ENCODE assay signal across 8 mouse cellular contexts in genomic region chr8:107824640-107825039, GRCm38 (mm10).
DNase-seq lines count a peak whose midpoint lies in the region; ATAC-seq lines count a peak whose summit lies in the region.

No protein-coding gene starts in this region.

- H3K4me1 ChIP-seq in heart, embryonic 14.5 days (ENCODE audit: control insufficient read depth in 2 of 2, insufficient read depth in 2 of 2, low read length in 2 of 2) = peaks cover 0 to 5% of the 10 kb centered on the region in 2 experiments; a peak in 2 of 4 replicates
- H3K4me1 ChIP-seq in forebrain, embryonic 11.5 days (replicated peaks; ENCODE audit: control insufficient read depth, insufficient read depth, low read length) = peaks cover 16% of the 10 kb centered on the region
- H3K4me1 ChIP-seq in limb, embryonic 13.5 days = peaks cover 49% of the 10 kb centered on the region
- H3K4me1 ChIP-seq in stomach, embryonic 16.5 days (ENCODE audit: control insufficient read depth, insufficient read depth, low read length) = peaks cover 5% of the 10 kb centered on the region; the same call in 1 of the 2 replicates

- no peak overlapping the region for H3K9ac ChIP-seq in heart, embryonic 14.5 days (ENCODE audit: low read length)
- H3K9ac ChIP-seq in forebrain, embryonic 11.5 days (ENCODE audit: low read length) = peak overlapping the region; percentile 57
- H3K9ac ChIP-seq in limb, embryonic 13.5 days = peak overlapping the region; percentile 27
- peak overlapping the region; percentile 43 for H3K9ac ChIP-seq in stomach, embryonic 16.5 days (ENCODE audit: low read length)

- no peaks in the 10 kb centered on the region for H3K9me3 ChIP-seq in heart, embryonic 14.5 days (ENCODE audit: control insufficient read depth, low read length)
- H3K9me3 ChIP-seq in forebrain, embryonic 11.5 days (ENCODE audit: control insufficient read depth, low read length) = no peaks in the 10 kb centered on the region
- no peaks in the 10 kb centered on the region for H3K9me3 ChIP-seq in limb, embryonic 13.5 days
- no peaks in the 10 kb centered on the region for H3K9me3 ChIP-seq in stomach, embryonic 16.5 days (replicated peaks; ENCODE audit: control insufficient read depth, low read length)

- no peak overlapping the region for H3K27ac ChIP-seq in heart, embryonic 14.5 days (replicated peaks in 1 of 2; ENCODE audit: control insufficient read depth in 1 of 2, insufficient read depth in 1 of 2, low read depth in 2 of 2, low read length in 2 of 2)
- H3K27ac ChIP-seq in forebrain, embryonic 11.5 days (ENCODE audit: low read depth, low read length) = peak overlapping the region; percentile 25; the same call in 1 of the 2 replicates
- peak overlapping the region; percentile 73; the same call in 1 of the 2 replicates for H3K27ac ChIP-seq in limb, embryonic 13.5 days
- no peak overlapping the region for H3K27ac ChIP-seq in stomach, embryonic 16.5 days (ENCODE audit: low read length)

- peak overlapping the region; percentile 17 to 28; a peak in 3 of 4 replicates for H3K4me3 ChIP-seq in heart, embryonic 14.5 days (ENCODE audit: control insufficient read depth in 1 of 2, insufficient read depth in 1 of 2, low read depth in 1 of 2, low read length in 2 of 2)
- H3K4me3 ChIP-seq in forebrain, embryonic 11.5 days (ENCODE audit: low read depth, low read length) = peak overlapping the region; percentile 12
- peak overlapping the region; percentile 22 for H3K4me3 ChIP-seq in limb, embryonic 13.5 days
- peak overlapping the region; percentile 13; the same call in 1 of the 2 replicates for H3K4me3 ChIP-seq in stomach, embryonic 16.5 days (replicated peaks; ENCODE audit: low read length)

- DNase-seq in heart, adult 8-10 months (ENCODE audit: low spot score) = no peak
- DNase-seq in R1 (ENCODE audit: low read depth, low spot score) = peak; percentile 78
- peak; percentile 65 for DNase-seq in forebrain, embryonic 11.5 days (ENCODE audit: low spot score)
- DNase-seq in cerebellum, adult 11-12 months = no peak
- DNase-seq in thymus, postnatal 10 days (ENCODE audit: low spot score in 2 of 2) = no peak

- no peak for ATAC-seq in heart, embryonic 14.5 days (ENCODE audit: insufficient number of reproducible peaks, insufficient read depth, low FRiP score, low read depth)
- ATAC-seq in forebrain, embryonic 11.5 days (replicated peaks; ENCODE audit: low FRiP score) = no peak
- no peak for ATAC-seq in limb, embryonic 13.5 days (ENCODE audit: low FRiP score, low read depth)
- no peak for ATAC-seq in stomach, embryonic 16.5 days (ENCODE audit: insufficient read depth, low FRiP score)

- H3K27me3 ChIP-seq in heart, embryonic 14.5 days (ENCODE audit: control insufficient read depth, insufficient read depth, low read length) = no peaks in the 10 kb centered on the region; the same call in 1 of the 2 replicates
- H3K27me3 ChIP-seq in forebrain, embryonic 11.5 days (ENCODE audit: control insufficient read depth, insufficient read depth, low read length) = 0 out of 2 replicates have a peak, but pooled peaks cover 2% of the 10 kb centered on the region
- H3K27me3 ChIP-seq in limb, embryonic 13.5 days = peaks cover 2% of the 10 kb centered on the region; the same call in 1 of the 2 replicates
- no peaks in the 10 kb centered on the region for H3K27me3 ChIP-seq in stomach, embryonic 16.5 days (ENCODE audit: control insufficient read depth, insufficient read depth, low read length)

- 0% methylated on average over 14 of the region's 14 CpGs for WGBS in heart, embryonic 14.5 days
- WGBS in forebrain, embryonic 11.5 days = 0% methylated on average over 14 of the region's 14 CpGs
- WGBS in limb, embryonic 13.5 days = 3% methylated on average over 14 of the region's 14 CpGs
- 3% methylated on average over 14 of the region's 14 CpGs for WGBS in stomach, embryonic 16.5 days

- peak overlapping the region; percentile 59 for H3K4me2 ChIP-seq in heart, embryonic 14.5 days (ENCODE audit: low read length)
- H3K4me2 ChIP-seq in forebrain, embryonic 11.5 days (ENCODE audit: low read depth, low read length, severe bottlenecking) = peak overlapping the region; percentile 48
- peak overlapping the region; percentile 61 for H3K4me2 ChIP-seq in limb, embryonic 13.5 days (replicated peaks)
- H3K4me2 ChIP-seq in stomach, embryonic 16.5 days (ENCODE audit: low read depth, low read length) = peak overlapping the region; percentile 40

- H3K36me3 ChIP-seq in heart, embryonic 14.5 days (ENCODE audit: control insufficient read depth, insufficient read depth, low read length) = no peaks in the 10 kb centered on the region
- H3K36me3 ChIP-seq in forebrain, embryonic 11.5 days (ENCODE audit: control insufficient read depth, insufficient read depth, low read length) = no peaks in the 10 kb centered on the region
- H3K36me3 ChIP-seq in limb, embryonic 13.5 days = no peaks in the 10 kb centered on the region
- no peaks in the 10 kb centered on the region for H3K36me3 ChIP-seq in stomach, embryonic 16.5 days (ENCODE audit: control insufficient read depth, insufficient read depth, low read length)

Comparison
In these comparisons a context has a peak if more than half of its experiments do, and no peak if none do; other contexts are left out.
1. H3K27ac ChIP-seq: peak in forebrain, embryonic 11.5 days (single experiment) and limb, embryonic 13.5 days (single experiment); none in heart, embryonic 14.5 days (0 of 2) and stomach, embryonic 16.5 days (single experiment).
2. DNase-seq: peak in R1 (single experiment) and forebrain, embryonic 11.5 days (single experiment); none in heart, adult 8-10 months (single experiment), cerebellum, adult 11-12 months (single experiment) and thymus, postnatal 10 days (0 of 2).
3. Peak in every context shown above with its lines, with median percentiles within 50 percentile points of each other: H3K4me2 ChIP-seq and H3K4me3 ChIP-seq.